Mouse (Mus musculus): ENCODE measurements around the gene Sstr2. TPM values are rescaled to one million over a fixed set of nuclear protein-coding genes. Genes with fewer than 3 reads are reported as not detected.

The Sstr2 gene
- polyA plus RNA-seq, 1 experiment from 2014 or later, result 0.47 TPM

Other genes starting within 250 kb of the Sstr2 start
- 25.1 and 28.2 TPM in 2 replicates for gene Cog1, start 29.8 kb downstream of the Sstr2 start, polyA plus RNA-seq (2015; fragmentation: Nextera tagmentation; extraction: Ambion mirVana)
- gene Slc39a11, start 30.7 kb downstream of the Sstr2 start, polyA plus RNA-seq (2015; fragmentation: Nextera tagmentation; extraction: Ambion mirVana), result 23.5 and 25.4 TPM in 2 replicates
- 43.8 and 45.7 TPM in 2 replicates for gene Fam104a, start 64.8 kb downstream of the Sstr2 start, polyA plus RNA-seq (2015; fragmentation: Nextera tagmentation; extraction: Ambion mirVana)
- 23.7 and 27.6 TPM in 2 replicates for gene D11Wsu47e, start 65.1 kb downstream of the Sstr2 start, polyA plus RNA-seq (2015; fragmentation: Nextera tagmentation; extraction: Ambion mirVana)
- 1.3 and 1.4 TPM in 2 replicates for gene Cpsf4l, start 90.7 kb downstream of the Sstr2 start, polyA plus RNA-seq (2015; fragmentation: Nextera tagmentation; extraction: Ambion mirVana)
- 73.9 and 74.5 TPM in 2 replicates for gene Cdc42ep4, start 132.5 kb downstream of the Sstr2 start, polyA plus RNA-seq (2015; fragmentation: Nextera tagmentation; extraction: Ambion mirVana)

Data from kidney, embryonic 16.5 days (tissue).